Mouse (Mus musculus): ENCODE measurements around the gene Lrrc52. TPM values are rescaled to one million over a fixed set of nuclear protein-coding genes. Genes with fewer than 3 reads are reported as not detected.

Gene Lrrc52
- polyA plus RNA-seq, 1 experiment: not detected

DNA sequence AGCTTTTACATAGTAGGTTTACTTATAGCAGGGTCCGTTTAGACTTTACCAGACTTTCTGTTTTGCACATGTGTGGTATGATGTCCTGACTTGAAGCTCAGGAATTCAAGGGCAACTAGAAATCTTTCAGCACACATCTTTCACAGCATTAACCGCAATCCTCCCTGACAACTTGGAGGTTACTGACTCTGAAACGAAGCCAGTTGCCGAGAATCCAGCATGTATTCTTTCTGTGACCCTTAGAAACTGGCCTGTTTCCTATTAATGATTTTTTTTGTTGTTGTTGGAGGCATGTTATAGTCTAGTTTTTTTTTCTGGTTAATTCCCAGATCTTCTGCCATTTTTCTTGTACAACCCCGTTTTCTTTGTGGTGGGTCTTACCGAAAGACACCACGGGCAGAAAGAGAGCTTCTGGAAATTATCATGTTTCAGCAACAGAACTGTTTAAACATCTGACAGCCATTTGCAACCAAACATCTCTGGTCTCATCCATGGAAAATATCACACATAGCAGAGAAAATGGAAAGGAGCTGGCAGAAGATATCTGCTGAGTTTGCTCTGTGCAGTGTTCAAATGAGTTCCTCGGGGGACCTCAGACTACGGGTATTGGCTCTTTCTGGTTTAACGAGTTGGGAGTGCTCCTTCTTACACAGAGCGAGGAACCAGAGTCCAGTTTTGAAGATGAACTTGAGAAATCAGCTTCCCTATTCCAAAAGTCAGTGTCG lies 54.4 kb downstream of the Lrrc52 start:
- TF ChIP-seq CTCF (IDR thresholded peaks at IDR 0.05; ENCODE audit: borderline replicate concordance, insufficient read depth, low read length): no peak
- no peak for TF ChIP-seq POLR2A (IDR thresholded peaks at IDR 0.05; ENCODE audit: low read depth, low read length)
- Histone ChIP-seq H3K4me3 (ENCODE audit: insufficient read depth, low read length) (no peak overlapping the region), H3K27ac (ENCODE audit: insufficient read depth, low read length) (peak overlapping the region; percentile 25; the same call in 1 of the 2 replicates), H3K4me1 (ENCODE audit: control insufficient read depth, insufficient read depth, low read length) (no peaks in the 10 kb centered on the region)

DNA sequence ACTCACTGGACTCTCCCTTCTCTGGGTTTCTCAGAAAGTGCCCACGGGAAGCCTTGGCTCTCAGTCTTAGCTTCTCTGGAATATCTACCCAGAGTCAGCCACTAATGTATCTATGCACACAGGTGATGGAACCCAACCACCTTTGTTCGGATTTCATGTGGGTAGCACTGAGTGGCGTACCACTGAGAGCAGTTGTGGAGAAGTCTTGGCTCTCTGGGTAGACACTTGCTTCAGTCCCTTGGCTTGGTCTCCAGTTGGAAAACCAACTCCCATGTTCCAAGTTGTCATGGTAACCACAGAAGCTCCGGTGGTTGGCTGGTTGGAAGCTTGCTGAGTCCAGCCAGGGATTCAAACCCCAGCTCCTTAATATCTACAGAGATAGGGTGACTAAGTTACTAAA lies 57.0 kb downstream of the Lrrc52 start:
- no peak overlapping the region for H3K4me3 ChIP-seq (ENCODE audit: insufficient read depth, low read length)
- no peaks in the 10 kb centered on the region for H3K4me1 ChIP-seq (ENCODE audit: control insufficient read depth, insufficient read depth, low read length)
- no peak overlapping the region for H3K27ac ChIP-seq (ENCODE audit: insufficient read depth, low read length)
- TF ChIP-seq CTCF (IDR thresholded peaks at IDR 0.05; ENCODE audit: borderline replicate concordance, insufficient read depth, low read length) (no peak), POLR2A (IDR thresholded peaks at IDR 0.05; ENCODE audit: low read depth, low read length) (no peak)

DNA sequence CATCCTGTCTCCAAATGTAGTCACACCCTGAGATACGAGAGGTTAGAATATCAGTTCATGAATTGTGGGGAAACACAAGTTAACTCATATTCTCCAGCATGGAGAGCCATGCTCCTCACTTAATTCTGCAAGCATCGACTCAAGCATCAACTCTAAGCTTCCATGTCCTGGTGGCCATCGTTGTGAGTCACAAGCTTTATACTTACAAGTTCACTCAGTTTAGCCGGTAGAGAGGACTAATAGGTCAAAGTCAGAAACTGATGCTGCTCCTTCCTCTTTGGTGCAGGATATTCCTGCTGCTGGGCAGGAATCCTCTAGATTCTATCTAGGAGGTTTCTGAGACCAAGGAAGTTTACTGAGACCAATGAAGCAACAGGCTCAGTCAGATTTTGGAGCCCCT lies 61.3 kb downstream of the Lrrc52 start:
- Histone ChIP-seq H3K27ac (ENCODE audit: insufficient read depth, low read length) (no peak overlapping the region), H3K4me3 (ENCODE audit: insufficient read depth, low read length) (no peak overlapping the region), H3K4me1 (ENCODE audit: control insufficient read depth, insufficient read depth, low read length) (no peaks in the 10 kb centered on the region)
- TF ChIP-seq POLR2A (IDR thresholded peaks at IDR 0.05; ENCODE audit: low read depth, low read length): no peak
- no peak for TF ChIP-seq CTCF (IDR thresholded peaks at IDR 0.05; ENCODE audit: borderline replicate concordance, insufficient read depth, low read length)

Other genes starting within 250 kb of the Lrrc52 start
- gene Uck2, start 181.5 kb downstream of the Lrrc52 start, polyA plus RNA-seq (2011; ENCODE audit: insufficient read length, low read depth, missing spikeins): 132 and 164 TPM in 2 replicates
- gene Tmco1, start 158.4 kb downstream of the Lrrc52 start, polyA plus RNA-seq (2011; ENCODE audit: insufficient read length, low read depth, missing spikeins): 81.7 and 105 TPM in 2 replicates
- gene Aldh9a1, start 116.8 kb downstream of the Lrrc52 start, polyA plus RNA-seq (2011; ENCODE audit: insufficient read length, low read depth, missing spikeins): 18.2 and 22.9 TPM in 2 replicates
- gene Mgst3, start 72.9 kb downstream of the Lrrc52 start, polyA plus RNA-seq (2011; ENCODE audit: insufficient read length, low read depth, missing spikeins): 20.4 TPM in 2 replicates
- not detected in 2 replicates for gene Rxrg, start 131.6 kb upstream of the Lrrc52 start, polyA plus RNA-seq (2011; ENCODE audit: insufficient read length, low read depth, missing spikeins)
- gene Lmx1a, start 222.5 kb upstream of the Lrrc52 start, polyA plus RNA-seq (2011; ENCODE audit: insufficient read length, low read depth, missing spikeins): not detected in 2 replicates

All from embryonic fibroblast, embryonic 13.5 days (primary cell).